Mouse (Mus musculus) megakaryocyte, embryonic 14.5 days (primary cell): Measurements from ENCODE around the gene Uqcc2.

Experiments used
- FLI1 ChIP-seq: IDR thresholded peaks from 2 replicates; pipeline ENCODE4 v1.6.1; 2012; ENCODE audit warnings: low read length, inconsistent platforms, mixed read lengths
- GATA1 ChIP-seq: IDR thresholded peaks from 3 replicates; pipeline ENCODE4 v1.6.1; 2012; ENCODE audit warnings: mixed read lengths, low read length, inconsistent platforms, borderline replicate concordance

- TF ChIP-seq GATA1 (no peak), FLI1 (no peak)
These were observed 43.6 kb downstream of the Uqcc2 start for GRCm38 (mm10) chr17:27090068-27090467.
